Mouse (Mus musculus) G1E (cell line): Measurements from ENCODE around the gene Celf5.

ENCODE experiments used
- CTCF ChIP-seq: IDR thresholded peaks from 2 replicates; pipeline ENCODE4 v1.5.1; 2012; ENCODE audit warnings: low read depth, low read length, inconsistent platforms, mixed read lengths
- GATA1 ChIP-seq: IDR thresholded peaks from 2 replicates; pipeline ENCODE4 v1.6.1; 2012; ENCODE audit warnings: borderline replicate concordance, low read length, inconsistent platforms, mixed read lengths
- TAL1 ChIP-seq: conservative IDR thresholded peaks from 2 replicates; pipeline ENCODE4 v1.6.1; 2012; ENCODE audit warnings: low read depth, low read length, inconsistent platforms, mixed read lengths

DNA sequence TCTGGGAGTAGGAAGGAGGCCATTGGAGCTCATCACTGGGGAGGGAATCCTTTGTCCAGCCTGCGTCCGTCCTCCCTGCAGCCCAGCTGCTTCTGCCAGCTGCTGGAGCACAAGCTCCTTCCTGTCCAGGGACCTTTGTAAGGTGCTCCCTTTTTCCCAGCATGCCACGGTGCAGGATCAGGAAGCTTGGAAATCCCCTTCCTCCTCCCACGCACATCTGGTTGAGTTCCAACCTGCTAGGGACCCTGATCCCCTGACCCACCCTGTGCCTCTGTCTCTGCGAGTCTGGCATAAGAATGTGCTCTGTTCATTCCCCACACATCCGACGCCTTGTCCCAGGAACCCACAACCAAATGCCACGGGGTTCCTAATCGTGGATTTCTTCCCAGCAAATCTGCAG, 71.5 kb downstream of the Celf5 start:
- TF ChIP-seq CTCF (no peak), TAL1 (no peak), GATA1 (no peak)
